Mouse (Mus musculus) adrenal gland, adult 2 months (tissue): ENCODE data around the gene Adora2b. TPM values are rescaled to one million over a fixed set of nuclear protein-coding genes. Genes with fewer than 3 reads are reported as not detected.

Experiments
- polyA plus RNA-seq: library from polyadenylated mRNA; depleted of rRNA; stranded (reverse); fragments of >200 nt; gene quantifications from 2 replicates; pipeline ENCODE4 v1.2.3, GENCODE M21; 2012; rRNA removed
- total RNA-seq, 2 experiments: library from RNA; stranded (reverse); gene quantifications; 2 replicates each; pipeline ENCODE4 v1.2.3; 2021

Adora2b gene
- total and polyA plus RNA-seq, 3 experiments = 0.55 to 1.8 (median 1.0) TPM

Other genes starting within 250 kb of the Adora2b start
- 10 to 100 TPM; 13.6 to 21.9 TPM for gene Zswim7, start 32.4 kb downstream of the Adora2b start, total RNA-seq
- gene Zswim7, start 32.4 kb downstream of the Adora2b start, polyA plus RNA-seq = 8.3 and 9.1 TPM in 2 replicates
- 10 to 100 TPM; 31.0 to 36.3 TPM for gene Ttc19, start 32.5 kb downstream of the Adora2b start, total RNA-seq
- 7.3 and 16.0 TPM in 2 replicates for gene Ttc19, start 32.5 kb downstream of the Adora2b start, polyA plus RNA-seq
- 1 to 10 TPM; 9.5 to 10.0 TPM for gene Pigl, start 209.5 kb downstream of the Adora2b start, total RNA-seq
- 6.0 and 6.8 TPM in 2 replicates for gene Pigl, start 209.5 kb downstream of the Adora2b start, polyA plus RNA-seq
- 100 to 1,000 TPM; 167 to 268 TPM for gene Ncor1, start 209.6 kb downstream of the Adora2b start, total RNA-seq
- gene Ncor1, start 209.6 kb downstream of the Adora2b start, polyA plus RNA-seq = 53.4 and 59.5 TPM in 2 replicates